Mouse (Mus musculus) erythroblast, embryonic 14.5 days (primary cell): ENCODE measurements around the gene Cpne5.

Experiments used
- GATA1 ChIP-seq: IDR thresholded peaks from 2 replicates; pipeline ENCODE4 v1.6.1; 2012; ENCODE audit warnings: low read length, inconsistent platforms, mixed read lengths
- TAL1 ChIP-seq: IDR thresholded peaks from 3 replicates; pipeline ENCODE4 v1.6.1; 2012; ENCODE audit warnings: low read length, inconsistent platforms, mixed read lengths

DNA sequence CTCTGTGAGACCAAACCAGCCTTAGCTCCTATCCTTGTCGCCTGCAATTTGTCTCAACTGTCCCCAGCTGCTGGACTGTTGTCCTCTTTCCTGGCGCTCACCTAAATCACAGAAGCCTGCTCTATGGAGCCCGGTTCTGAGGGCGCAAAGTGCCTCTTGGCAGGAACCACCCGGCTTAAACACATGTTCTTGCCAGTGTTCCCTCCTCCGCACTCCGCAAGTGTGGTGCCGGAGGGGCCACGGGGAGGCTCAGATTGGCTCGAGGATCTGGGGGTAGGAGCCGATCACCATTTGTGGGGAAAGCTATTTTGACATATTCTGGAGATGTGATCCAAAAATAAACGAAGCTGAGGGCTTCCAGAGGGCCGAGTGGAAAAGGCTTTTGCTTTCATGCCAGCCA lies 9.9 kb upstream of the Cpne5 start:
- TF ChIP-seq TAL1 = no peak
- TF ChIP-seq GATA1 = no peak
